Mouse (Mus musculus) cerebellum, adult 2 months (tissue): ENCODE results near the gene Fam162a.

Experiments used
- CTCF ChIP-seq: fragments of 200-500 bp; IDR thresholded peaks from 2 replicates; pipeline ENCODE4 v1.5.1; 2011; ENCODE audit warnings: low read depth, mild to moderate bottlenecking, control low read depth, low read length, moderate library complexity, borderline replicate concordance; ENCODE audit not compliant: insufficient read depth
- POLR2A ChIP-seq: fragments of 200-500 bp; IDR thresholded peaks from 2 replicates; pipeline ENCODE4 v1.6.1; 2011; ENCODE audit warnings: low read length, control low read depth, borderline replicate concordance; ENCODE audit not compliant: insufficient read depth

- TF ChIP-seq CTCF (no peak), POLR2A (no peak)
Measured at GRCm38 (mm10) chr16:36067694-36068093, 3.7 kb downstream of the Fam162a start.
